Mouse (Mus musculus) olfactory bulb, adult 2 months (tissue): ENCODE data around the gene Zmiz1.

Experiments used
- CTCF ChIP-seq: fragments of 200-500 bp; IDR thresholded peaks from 2 replicates; pipeline ENCODE4 v1.5.1; 2012; ENCODE audit warnings: low read depth, mild to moderate bottlenecking, low read length, moderate library complexity; ENCODE audit not compliant: insufficient read depth
- POLR2A ChIP-seq: fragments of 200-500 bp; IDR thresholded peaks from 2 replicates; pipeline ENCODE4 v1.6.1; 2012; ENCODE audit warnings: mild to moderate bottlenecking, low read depth, low read length, moderate library complexity; ENCODE audit not compliant: insufficient read depth

GRCm38 (mm10) chr14:25567837-25568236 lies 108.9 kb downstream of the Zmiz1 start:
- TF ChIP-seq POLR2A: no peak
- TF ChIP-seq CTCF: no peak
